Mouse (Mus musculus) left cerebral cortex, adult 2 months (tissue): ENCODE measurements at regions not wholly inside any gene's neighbourhood (a gene's known extent, or its start where the extent isn't known, plus 50 kb on each side); places are given as distances from the start of the nearest gene placed in this dataset.

Experiments
- DNase-seq, 2 experiments: peaks; one replicate each; pipeline ENCODE4 v3.0.0; 2021 to 2022; ENCODE audit warnings: low spot score in 2 of 2, mixed read lengths in 1 of 2; ENCODE audit errors: extremely low spot score in 1 of 2
- H3K27ac ChIP-seq: fragments of 200-600 bp; 2 replicates; pipeline ENCODE4 v1.8.1; 2022
- H3K4me3 ChIP-seq: fragments of 200-600 bp; 2 replicates; pipeline ENCODE4 v1.8.1; 2022
- CTCF ChIP-seq: fragments of 200-600 bp; IDR thresholded peaks from 2 replicates; pipeline ENCODE4 v1.8.1; 2022; ENCODE audit warnings: antibody characterized with exemption, mild to moderate bottlenecking, moderate library complexity
- intact Hi-C: fragments of 180-260 bp; cut with DNase I; formaldehyde crosslinking; loops from one replicate; pipeline ENCODE4 v1.15.1; 2025

DNA sequence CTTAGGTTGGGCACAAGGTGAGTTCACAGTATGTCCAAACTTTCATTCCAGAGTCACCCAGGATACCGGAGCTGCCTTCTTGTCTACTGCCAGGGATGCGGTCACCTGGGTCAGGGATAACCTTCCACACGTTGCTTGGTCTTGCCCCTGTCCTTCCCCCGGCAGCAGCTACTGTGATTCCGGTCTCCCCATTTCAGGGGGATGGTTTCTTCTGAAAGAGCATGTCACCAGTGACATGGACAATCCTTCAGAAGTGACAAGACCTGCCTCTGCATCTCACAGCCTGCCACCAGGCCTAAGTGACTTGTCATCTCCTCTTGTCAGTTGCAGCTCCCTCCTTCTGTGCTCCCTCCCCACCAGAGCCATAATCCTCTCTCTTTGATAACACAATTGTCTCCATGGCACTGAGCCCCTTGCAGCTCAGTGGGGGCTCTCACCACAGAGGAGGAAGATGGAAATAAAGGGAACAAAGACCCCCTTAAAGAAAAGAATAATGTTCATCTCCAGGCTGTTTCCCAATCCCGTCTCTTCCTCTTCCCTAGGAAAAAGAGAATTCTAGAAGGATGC lies 234.9 kb upstream of the 4931429L15Rik start:
- Histone ChIP-seq H3K4me3 (no peak overlapping the region), H3K27ac (no peak overlapping the region)
- no peak for TF ChIP-seq CTCF
- intact Hi-C loops, result no loop called here
- no peak for DNase-seq

DNA sequence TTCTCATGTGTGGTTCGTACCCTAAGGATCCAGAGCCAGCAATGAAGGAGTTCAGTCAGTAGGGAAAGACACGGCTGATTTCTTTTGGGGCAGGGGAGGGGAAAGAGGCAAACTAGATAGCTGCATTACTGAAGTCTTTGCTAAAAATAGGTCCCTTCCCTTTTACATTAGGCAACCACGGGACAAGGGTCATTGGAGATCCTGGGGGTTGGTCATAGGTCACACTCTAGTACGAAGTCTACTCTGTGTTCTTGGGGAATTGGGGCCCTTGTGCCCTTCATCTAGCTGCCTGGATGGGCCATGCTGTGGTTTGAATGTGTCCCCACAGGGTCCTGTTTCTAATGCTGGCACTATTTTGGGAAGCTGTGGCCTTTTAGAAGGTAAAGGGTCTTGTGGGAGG lies 229.6 kb upstream of the 4931429L15Rik start:
- no peak overlapping the region for H3K27ac ChIP-seq

DNA sequence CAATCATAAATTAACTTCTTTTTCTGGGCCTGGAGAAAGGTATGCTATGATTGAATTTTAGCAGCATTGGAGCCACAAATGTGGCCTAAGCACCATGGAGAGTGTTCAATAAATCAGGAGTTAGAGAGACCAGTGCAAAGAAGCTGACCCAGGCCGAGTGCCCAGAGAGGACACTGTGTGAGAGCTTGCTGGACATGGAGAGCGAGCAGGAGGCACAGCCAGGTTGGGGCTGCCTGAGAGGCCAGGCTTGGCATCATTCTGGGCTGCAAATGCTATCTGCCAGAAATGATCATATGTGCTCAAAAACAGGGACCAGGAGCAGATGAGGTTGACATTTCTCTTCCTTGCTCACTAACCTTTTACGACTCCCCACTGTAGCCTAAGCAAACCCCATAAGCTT lies 224.5 kb upstream of the 4931429L15Rik start:
- no peak overlapping the region for H3K4me3 ChIP-seq
- TF ChIP-seq CTCF, result no peak
- no peak overlapping the region for H3K27ac ChIP-seq
- intact Hi-C loops, result no loop called here
- no peak for DNase-seq

More for the DNA sequence above, 229.6 kb upstream of the 4931429L15Rik start:
- intact Hi-C loops, result no loop called here
- no peak for DNase-seq
- no peak for TF ChIP-seq CTCF
- H3K4me3 ChIP-seq, result no peak overlapping the region

DNA sequence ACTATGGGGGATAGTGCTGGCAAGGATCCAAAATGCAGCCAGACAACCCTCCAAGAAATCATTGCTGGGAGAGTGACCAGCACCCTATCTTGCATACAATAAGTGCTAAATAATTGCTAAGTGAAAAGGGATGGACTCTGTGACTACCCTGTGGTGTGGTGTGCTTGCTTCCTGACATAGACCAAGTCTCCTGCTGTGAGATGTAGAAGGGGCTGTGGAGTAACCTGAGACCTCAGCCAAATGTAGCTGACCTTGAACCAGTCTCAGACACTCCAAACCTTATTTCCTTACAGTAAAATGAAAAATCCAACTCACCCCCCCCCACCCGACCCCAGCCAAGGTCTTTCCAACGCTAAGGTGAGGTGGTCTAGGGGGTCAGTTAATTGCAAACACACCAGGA lies 221.2 kb upstream of the 4931429L15Rik start:
- Histone ChIP-seq H3K27ac (no peak overlapping the region), H3K4me3 (no peak overlapping the region)
- no peak for TF ChIP-seq CTCF
- no peak for DNase-seq
- intact Hi-C loops, result no loop called here

DNA sequence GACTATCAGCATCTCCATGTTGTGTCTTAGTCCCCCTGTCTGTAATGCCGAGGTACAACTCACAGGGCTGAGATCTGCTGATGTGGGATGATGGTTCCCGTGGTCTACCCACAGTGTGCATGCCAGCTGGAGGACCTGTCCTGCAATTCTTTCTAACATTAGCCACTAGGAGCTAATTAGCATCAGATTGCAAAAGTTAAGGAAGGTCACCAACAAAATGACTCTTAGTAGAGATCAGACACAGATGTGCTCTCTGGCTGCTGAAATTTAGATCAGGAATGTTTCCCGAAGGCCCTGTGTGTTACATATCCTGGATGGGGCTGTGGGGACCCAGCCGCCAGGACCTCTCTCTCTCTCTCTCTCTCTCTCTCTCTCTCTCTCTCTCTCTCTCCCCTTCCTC lies 218.8 kb upstream of the 4931429L15Rik start:
- intact Hi-C loops, result no loop called here
- TF ChIP-seq CTCF, result no peak
- H3K4me3 ChIP-seq, result no peak overlapping the region
- no peak overlapping the region for H3K27ac ChIP-seq
- no peak for DNase-seq

DNA sequence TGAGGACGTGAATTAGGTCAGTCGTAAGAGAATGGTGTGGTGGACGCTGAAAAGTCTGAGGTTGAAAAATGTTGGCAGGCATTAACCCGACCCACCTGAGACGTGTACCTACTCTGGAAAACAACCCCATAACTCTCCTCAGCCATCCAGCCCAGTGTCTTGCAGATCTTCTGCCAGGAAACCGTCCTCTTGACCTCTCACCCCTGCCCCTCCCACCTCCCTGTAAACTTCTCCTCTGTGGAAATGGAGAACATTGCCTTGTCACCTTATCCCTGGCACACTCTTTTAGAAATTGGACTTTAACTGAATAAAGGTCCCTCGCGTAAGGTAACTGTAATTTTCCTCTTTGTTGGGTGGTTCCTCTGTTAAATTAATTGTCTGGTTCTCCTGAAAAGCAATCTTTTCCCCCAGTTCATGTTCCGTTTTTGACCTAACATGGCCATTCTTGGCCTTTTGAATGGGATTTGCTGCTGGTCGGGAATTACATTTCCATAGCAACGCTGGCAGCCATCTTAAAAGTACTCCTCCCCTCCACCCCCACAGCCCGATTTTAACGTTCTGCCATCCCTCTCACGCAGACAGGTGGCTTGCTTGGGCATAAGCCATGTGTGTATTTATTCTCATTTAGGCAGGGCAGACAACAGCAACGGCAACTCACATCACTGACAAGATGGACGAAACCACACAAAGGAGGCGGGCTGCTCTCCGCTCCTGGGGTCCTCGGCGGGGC lies 196.8 kb upstream of the 4931429L15Rik start:
- Histone ChIP-seq H3K4me3 (no peak overlapping the region), H3K27ac (no peak overlapping the region)
- TF ChIP-seq CTCF, result no peak
- no peak for DNase-seq
- intact Hi-C loops, result no loop called here

DNA sequence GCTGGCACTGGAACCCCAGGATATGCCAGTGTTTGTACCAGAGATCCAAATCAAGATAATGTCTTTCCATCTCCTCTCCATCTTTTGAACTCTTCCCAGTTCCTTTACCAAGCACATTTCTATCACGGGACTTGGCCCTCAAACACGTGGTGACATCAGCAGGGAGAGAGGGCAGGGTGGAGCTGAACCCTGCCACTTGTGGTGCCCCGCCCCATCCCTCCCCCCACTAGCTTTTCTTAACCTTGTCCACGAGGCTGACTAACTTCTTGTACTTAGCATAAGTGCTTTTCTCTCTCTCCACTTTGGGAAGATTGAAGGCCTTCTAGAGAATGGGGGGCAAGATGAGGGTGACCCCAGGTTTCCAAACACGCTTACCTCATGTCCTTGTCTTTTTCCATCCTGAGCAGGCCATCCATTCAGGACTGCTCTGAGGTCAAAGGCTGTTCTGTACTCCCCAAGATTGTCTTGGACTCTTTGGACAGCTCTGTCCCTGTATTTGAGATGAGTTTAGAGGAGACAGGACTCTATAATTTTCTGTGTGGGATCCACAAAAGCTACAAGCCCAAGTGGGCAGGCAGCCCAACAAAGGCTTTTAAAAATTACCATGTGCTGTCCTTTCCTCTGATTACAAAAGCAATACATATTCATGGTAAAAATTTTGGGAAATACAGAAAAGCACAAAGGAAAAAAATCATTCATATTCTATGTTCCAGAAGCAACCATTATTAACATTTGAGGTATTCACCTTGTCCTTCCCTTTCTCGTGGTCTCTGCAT lies 192.7 kb upstream of the 4931429L15Rik start:
- Histone ChIP-seq H3K4me3 (no peak overlapping the region), H3K27ac (no peak overlapping the region)
- intact Hi-C loops, result loop anchor here (5.0 kb wide), 2 partner anchors 90 to 190 kb away; no protein-coding TSS in a partner anchor
- TF ChIP-seq CTCF, result no peak
- DNase-seq, result no peak

DNA sequence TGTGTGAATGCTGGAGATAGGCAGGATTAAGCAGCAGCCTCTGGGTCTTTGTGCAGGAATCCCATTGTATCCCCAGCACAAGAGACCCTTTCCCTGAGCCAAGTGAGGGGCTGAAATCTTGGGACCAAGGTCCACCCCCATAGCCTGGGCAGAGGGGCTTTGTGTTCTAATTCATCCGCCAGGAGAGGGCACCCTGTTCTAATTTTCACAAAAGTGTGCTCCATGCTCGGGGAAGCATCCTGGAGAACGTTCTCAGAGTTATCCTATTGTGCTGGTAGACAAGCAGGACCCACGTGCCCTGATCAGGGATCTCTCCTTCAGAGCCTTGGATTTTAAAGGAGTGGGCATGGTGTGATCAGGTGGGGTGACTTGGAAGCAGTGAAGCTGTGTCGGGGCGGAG lies 191.5 kb upstream of the 4931429L15Rik start:
- peak; percentile 44 for TF ChIP-seq CTCF
- intact Hi-C loops, result loop anchor here (5.0 kb wide), 2 partner anchors 91 to 191 kb away; no protein-coding TSS in a partner anchor

DNA sequence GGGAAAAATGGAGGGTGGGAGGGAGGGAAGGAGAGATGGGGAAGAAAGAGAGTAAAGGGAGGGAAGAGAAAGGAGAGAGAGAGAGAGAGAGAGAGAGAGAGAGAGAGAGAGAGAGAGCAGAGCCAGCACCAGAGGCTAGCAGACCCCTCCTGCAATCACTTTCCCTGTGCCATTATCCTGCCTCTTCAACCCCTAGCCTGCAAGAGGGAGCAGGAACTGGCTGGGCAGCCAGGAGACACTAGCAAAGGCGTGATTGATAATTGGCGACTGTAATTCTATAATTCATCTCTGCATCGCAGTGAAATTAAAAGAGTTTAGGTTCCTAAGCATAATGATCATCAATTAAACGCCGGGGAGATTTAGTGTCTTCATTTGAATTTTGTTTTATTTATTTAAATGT lies 190.1 kb upstream of the 4931429L15Rik start:
- intact Hi-C loops, result loop anchor here (5.0 kb wide), 2 partner anchors 92 to 192 kb away; no protein-coding TSS in a partner anchor
- no peak for DNase-seq
- Histone ChIP-seq H3K27ac (no peak overlapping the region), H3K4me3 (no peak overlapping the region)
- no peak for TF ChIP-seq CTCF

More for the DNA sequence above, 191.5 kb upstream of the 4931429L15Rik start:
- Histone ChIP-seq H3K4me3 (no peak overlapping the region), H3K27ac (no peak overlapping the region)
- DNase-seq, result peak; percentile 15 to 28

DNA sequence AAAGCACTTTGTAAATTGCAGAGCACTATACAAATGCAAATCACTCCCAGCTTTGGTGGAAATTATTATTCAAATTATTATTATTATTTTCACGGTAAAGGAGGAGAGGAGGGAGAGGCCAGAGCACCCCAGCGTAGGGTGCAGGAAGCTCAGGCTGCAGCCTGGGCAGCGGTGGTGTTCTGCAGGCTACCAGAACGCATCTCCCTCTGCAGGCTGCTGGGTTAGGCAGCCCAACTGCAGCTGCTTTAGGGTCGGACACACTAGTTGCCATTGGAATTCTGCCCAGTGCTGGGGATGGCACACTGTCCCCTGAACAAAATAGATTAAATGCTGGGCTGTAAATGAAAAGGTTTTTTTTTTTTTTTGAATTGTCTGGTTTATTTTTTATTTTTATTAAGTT lies 189.7 kb upstream of the 4931429L15Rik start:
- TF ChIP-seq CTCF, result no peak; the same call in none of the 2 replicates
- intact Hi-C loops, result no loop called here
- Histone ChIP-seq H3K27ac (no peak overlapping the region), H3K4me3 (no peak overlapping the region)
- DNase-seq, result no peak

DNA sequence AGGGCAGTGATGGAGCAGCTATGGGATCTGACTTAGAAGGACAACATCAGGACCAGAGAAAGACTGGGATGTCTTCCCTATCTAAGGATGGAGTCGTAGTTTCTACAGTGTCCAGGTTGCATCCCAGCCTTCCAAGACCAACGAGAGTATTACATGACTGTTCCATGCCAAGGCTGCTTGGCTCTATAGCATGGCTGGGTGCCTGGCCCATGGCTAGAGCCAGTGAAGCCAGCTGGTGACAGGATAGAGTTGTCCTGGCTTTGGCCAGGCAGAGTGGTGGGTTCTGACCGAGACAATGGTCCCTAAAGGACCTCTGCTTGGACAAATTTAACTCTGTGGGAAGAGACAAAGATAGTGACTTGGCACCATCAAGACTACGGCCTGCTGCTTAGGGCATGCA lies 187.2 kb upstream of the 4931429L15Rik start:
- intact Hi-C loops, result no loop called here
- Histone ChIP-seq H3K4me3 (no peak overlapping the region), H3K27ac (no peak overlapping the region)
- TF ChIP-seq CTCF, result no peak
- DNase-seq, result no peak

DNA sequence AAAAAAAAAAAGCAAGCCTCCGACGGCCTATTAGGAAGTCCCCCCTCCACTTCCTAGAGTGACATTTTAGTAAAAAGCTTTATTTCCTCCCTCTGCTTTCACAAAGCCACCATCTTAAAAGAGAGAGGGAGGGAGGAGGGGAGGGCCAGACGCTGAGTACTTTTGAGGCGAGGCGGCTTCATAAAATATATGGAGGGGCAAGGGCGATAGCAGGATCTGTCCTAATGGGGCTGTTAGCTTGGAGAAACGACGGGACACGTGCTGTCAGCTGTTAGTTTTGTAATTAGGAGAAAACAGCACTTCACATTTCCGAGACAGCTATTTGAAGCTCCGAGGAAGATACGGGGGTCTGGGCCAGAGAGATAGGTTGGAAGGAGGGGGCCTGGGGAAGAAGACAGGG lies 184.8 kb upstream of the 4931429L15Rik start:
- TF ChIP-seq CTCF, result no peak
- Histone ChIP-seq H3K4me3 (no peak overlapping the region), H3K27ac (no peak overlapping the region)
- intact Hi-C loops, result no loop called here
- no peak for DNase-seq
